Mouse (Mus musculus) liver, postnatal 0 days (tissue): ENCODE results near the gene Nudt9. TPM values are rescaled to one million over a fixed set of nuclear protein-coding genes. Genes with fewer than 3 reads are reported as not detected.

Experiments used
- ATAC-seq: fragments of 200-750 bp; cut with Nextera tagmentation; 2 replicates; pipeline ENCODE4 v1.8.0; 2017; ENCODE audit warnings: mild to moderate bottlenecking, moderate library complexity
- DNase-seq: peaks from one replicate; pipeline ENCODE4 v3.0.0-alpha.2; 2016
- H3K27ac ChIP-seq: fragments of 300-500 bp; sonication (generic); 2 replicates; pipeline ENCODE4 v1.5.1; 2014; ENCODE audit warnings: antibody characterized with exemption, moderate library complexity, mild to moderate bottlenecking, low read depth
- H3K27me3 ChIP-seq: fragments of 300-500 bp; sonication (generic); 2 replicates; pipeline ENCODE4 v1.6.1; 2014; ENCODE audit warnings: low read length, control low read depth, mixed read lengths; ENCODE audit not compliant: insufficient read depth
- H3K36me3 ChIP-seq: fragments of 300-500 bp; sonication (generic); replicated peaks from 2 replicates; pipeline ENCODE4 v1.6.1; 2014; ENCODE audit warnings: mild to moderate bottlenecking, control low read depth, low read length, moderate library complexity, mixed read lengths; ENCODE audit not compliant: insufficient read depth
- H3K4me1 ChIP-seq: fragments of 300-500 bp; sonication (generic); 2 replicates; pipeline ENCODE4 v1.6.1; 2014; ENCODE audit warnings: antibody characterized with exemption, mild to moderate bottlenecking, control low read depth; ENCODE audit not compliant: insufficient read depth
- H3K4me2 ChIP-seq: fragments of 300-500 bp; sonication (generic); 2 replicates; pipeline ENCODE4 v1.6.1; 2014; ENCODE audit warnings: low read depth, mild to moderate bottlenecking, low read length, moderate library complexity, mixed read lengths
- H3K4me3 ChIP-seq: fragments of 300-500 bp; sonication (generic); 2 replicates; pipeline ENCODE4 v1.5.1; 2014; ENCODE audit warnings: low read depth, low read length
- H3K9ac ChIP-seq: fragments of 300-500 bp; sonication (generic); replicated peaks from 2 replicates; pipeline ENCODE4 v1.6.1; 2014; ENCODE audit warnings: mild to moderate bottlenecking, moderate library complexity
- H3K9me3 ChIP-seq: fragments of 300-500 bp; sonication (generic); 2 replicates; pipeline ENCODE4 v1.6.1; 2016; ENCODE audit warnings: mild to moderate bottlenecking, control low read depth, low read length, mixed read lengths
- CTCF ChIP-seq: sonication (generic); IDR thresholded peaks from 2 replicates; pipeline ENCODE4 v1.5.1; 2016; ENCODE audit warnings: antibody characterized with exemption, low read depth
- EP300 ChIP-seq: IDR thresholded peaks from 2 replicates; pipeline ENCODE4 v1.6.1; 2016; ENCODE audit warnings: antibody characterized with exemption, low read depth, mild to moderate bottlenecking
- WGBS: fragments of 180-500 bp; shearing (Covaris S2); extraction: QIAGEN DNeasy Blood & Tissue Kit; methylation state at CpG from one replicate; pipeline ENCODE4 v1.1.7; 2014; ENCODE audit not compliant: insufficient replicate concordance; 5-methylcytosine and 5-hydroxymethylcytosine counted together
- polyA plus RNA-seq: library from polyadenylated mRNA; unstranded; fragments of >200 nt; fragmentation: Nextera tagmentation; extraction: Ambion mirVana; gene quantifications from 2 replicates; pipeline ENCODE4 v1.2.1, GENCODE M21; 2015

Gene Nudt9
- polyA plus RNA-seq, 1 experiment from 2014 or later, result 48.5 TPM

GRCm38 (mm10) chr5:104003955-104004354 lies 42.2 kb upstream of the Nudt9 start:
- no peak for DNase-seq
- Histone ChIP-seq H3K36me3 (peaks cover 45% of the 10 kb centered on the region), H3K4me2 (no peak overlapping the region), H3K9ac (no peak overlapping the region), H3K4me1 (0 out of 2 replicates have a peak, but pooled peaks cover 5% of the 10 kb centered on the region), H3K27me3 (no peaks in the 10 kb centered on the region), H3K9me3 (no peaks in the 10 kb centered on the region), H3K27ac (no peak overlapping the region), H3K4me3 (no peak overlapping the region)
- WGBS, result 69% methylated on average over 2 of the region's 2 CpGs
- no peak for ATAC-seq
- no peak for TF ChIP-seq CTCF
- no peak for TF ChIP-seq EP300

GRCm38 (mm10) chr5:104006811-104007210 lies 39.3 kb upstream of the Nudt9 start:
- Histone ChIP-seq H3K4me1 (0 out of 2 replicates have a peak, but pooled peaks cover 5% of the 10 kb centered on the region), H3K36me3 (peaks cover 45% of the 10 kb centered on the region), H3K9me3 (no peaks in the 10 kb centered on the region), H3K9ac (peak overlapping the region; percentile 21; the same call in 1 of the 2 replicates), H3K4me2 (no peak overlapping the region), H3K27me3 (no peaks in the 10 kb centered on the region), H3K4me3 (no peak overlapping the region), H3K27ac (peak overlapping the region; percentile 40; the same call in 1 of the 2 replicates)
- 56% methylated on average over 3 of the region's 3 CpGs for WGBS
- TF ChIP-seq EP300, result no peak
- TF ChIP-seq CTCF, result no peak
- ATAC-seq (no peak), DNase-seq (no peak)

GRCm38 (mm10) chr5:104007801-104008200 lies 38.3 kb upstream of the Nudt9 start:
- DNase-seq, result no peak
- H3K4me2 ChIP-seq, result no peak overlapping the region
- H3K36me3 ChIP-seq, result peaks cover 41% of the 10 kb centered on the region
- H3K4me3 ChIP-seq, result no peak overlapping the region
- H3K4me1 ChIP-seq, result 0 out of 2 replicates have a peak, but pooled peaks cover 5% of the 10 kb centered on the region
- TF ChIP-seq EP300 (no peak), CTCF (no peak)
- WGBS, result 73% methylated on average over 5 of the region's 5 CpGs
- H3K9me3 ChIP-seq, result no peaks in the 10 kb centered on the region
- H3K9ac ChIP-seq, result no peak overlapping the region
- no peak for ATAC-seq
- H3K27me3 ChIP-seq, result no peaks in the 10 kb centered on the region
- H3K27ac ChIP-seq, result no peak overlapping the region

GRCm38 (mm10) chr5:104009421-104009820 lies 36.7 kb upstream of the Nudt9 start:
- Histone ChIP-seq H3K27ac (no peak overlapping the region), H3K36me3 (peaks cover 40% of the 10 kb centered on the region), H3K4me3 (no peak overlapping the region), H3K9me3 (no peaks in the 10 kb centered on the region), H3K4me2 (no peak overlapping the region), H3K4me1 (0 out of 2 replicates have a peak, but pooled peaks cover 5% of the 10 kb centered on the region), H3K27me3 (no peaks in the 10 kb centered on the region), H3K9ac (no peak overlapping the region)
- no peak for TF ChIP-seq EP300
- TF ChIP-seq CTCF, result no peak
- ATAC-seq (no peak), DNase-seq (no peak)
- WGBS, result 85% methylated on average over 3 of the region's 3 CpGs

- Histone ChIP-seq H3K27ac (no peak overlapping the region), H3K9ac (no peak overlapping the region), H3K27me3 (no peaks in the 10 kb centered on the region), H3K4me3 (no peak overlapping the region), H3K9me3 (no peaks in the 10 kb centered on the region), H3K4me2 (no peak overlapping the region), H3K4me1 (0 out of 2 replicates have a peak, but pooled peaks cover 5% of the 10 kb centered on the region), H3K36me3 (peaks cover 35% of the 10 kb centered on the region)
- WGBS, result 82% methylated on average over 7 of the region's 7 CpGs
- ATAC-seq, result no peak
- TF ChIP-seq EP300 (no peak), CTCF (no peak)
- DNase-seq, result no peak
Observed at GRCm38 (mm10) chr5:104010261-104010660, 35.8 kb upstream of the Nudt9 start.

- no peak for DNase-seq
- no peak overlapping the region for H3K27ac ChIP-seq
Observed at GRCm38 (mm10) chr5:104011419-104011818, 34.7 kb upstream of the Nudt9 start.

More at GRCm38 (mm10) chr5:104011419-104011818, 34.7 kb upstream of the Nudt9 start:
- H3K4me2 ChIP-seq, result no peak overlapping the region
- ATAC-seq, result no peak
- no peaks in the 10 kb centered on the region for H3K27me3 ChIP-seq
- H3K4me1 ChIP-seq, result 0 out of 2 replicates have a peak, but pooled peaks cover 5% of the 10 kb centered on the region
- no peaks in the 10 kb centered on the region for H3K9me3 ChIP-seq
- H3K9ac ChIP-seq, result no peak overlapping the region
- no peak overlapping the region for H3K4me3 ChIP-seq
- TF ChIP-seq EP300 (no peak), CTCF (no peak)
- peaks cover 38% of the 10 kb centered on the region for H3K36me3 ChIP-seq
